Mouse (Mus musculus): Measurements from ENCODE around the gene Scel.

The Scel gene

DNA sequence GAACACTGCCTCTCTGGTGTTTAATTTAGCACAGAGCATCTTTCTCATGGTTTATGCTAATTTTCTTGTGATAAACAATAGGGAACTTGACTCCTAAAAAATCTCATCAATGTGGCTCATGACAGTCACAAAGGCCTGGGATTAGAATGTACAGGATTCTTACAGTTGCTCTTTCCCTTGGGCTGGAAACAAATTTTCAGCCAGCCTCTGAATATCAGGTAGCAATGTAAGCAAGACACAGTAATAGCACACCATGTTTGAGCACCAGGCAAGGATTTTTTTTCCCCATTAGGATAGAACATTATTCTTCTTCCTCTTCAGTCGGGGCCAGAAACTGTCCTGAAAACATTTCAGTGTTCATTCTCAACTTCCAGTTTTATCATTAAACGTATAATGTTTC is 55.3 kb downstream of the Scel start:
- in situ Hi-C loops (cut with MboI): no loop called here

DNA sequence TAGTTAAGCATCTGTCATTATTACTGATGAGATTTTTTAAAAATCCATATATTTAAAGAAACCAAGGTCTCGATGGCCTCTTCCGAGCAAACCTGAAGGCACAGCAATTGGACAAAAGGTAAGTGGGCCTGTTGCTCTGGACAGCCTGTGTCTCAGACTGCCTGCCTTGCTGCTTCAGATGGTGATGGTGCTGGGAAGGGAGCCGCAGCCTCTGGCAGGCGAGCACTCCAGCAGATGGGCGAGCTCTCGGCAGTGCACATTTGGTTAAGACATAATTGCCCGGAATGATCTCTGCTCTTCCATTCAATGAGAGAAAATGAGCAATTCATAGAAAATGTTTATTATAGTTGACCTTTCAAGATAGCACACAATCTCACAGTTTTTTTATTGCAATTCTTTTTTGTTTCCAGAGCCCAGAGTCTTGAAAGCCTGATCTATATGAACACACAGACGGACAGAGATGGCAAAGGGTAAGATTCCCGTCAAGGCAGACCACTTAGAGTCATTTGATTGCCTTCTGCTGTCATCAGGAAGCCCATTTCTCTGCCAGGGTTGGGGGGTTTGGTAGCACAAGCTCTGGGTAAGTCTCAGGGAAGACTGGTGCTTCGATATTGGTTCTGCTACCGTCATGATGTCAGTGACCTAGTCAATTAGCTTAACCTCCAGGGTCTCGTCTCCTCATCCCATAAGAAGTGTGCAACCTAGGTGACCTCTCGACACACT is 58.6 kb downstream of the Scel start:
- in situ Hi-C loops (cut with MboI): no loop called here

DNA sequence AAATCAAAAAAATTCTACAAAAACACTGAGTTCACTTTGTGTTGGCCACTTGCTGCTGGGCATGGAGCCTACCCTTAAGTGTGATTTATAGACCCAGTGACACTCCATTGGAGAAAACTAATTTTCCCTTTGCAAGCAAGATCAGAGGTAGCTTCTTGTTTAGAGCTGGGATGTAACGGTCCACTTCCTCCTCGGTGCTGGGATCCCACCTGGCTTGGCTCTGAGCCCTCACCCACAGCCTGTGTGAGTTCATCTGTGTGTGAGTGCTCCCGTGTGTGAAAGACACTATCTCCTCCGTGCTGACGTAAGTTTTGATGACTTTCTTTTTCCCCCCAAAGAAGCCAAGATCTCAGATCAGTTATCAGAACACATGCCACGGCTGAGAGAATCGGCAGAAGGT is 62.7 kb downstream of the Scel start:
- in situ Hi-C loops (cut with MboI): no loop called here

DNA sequence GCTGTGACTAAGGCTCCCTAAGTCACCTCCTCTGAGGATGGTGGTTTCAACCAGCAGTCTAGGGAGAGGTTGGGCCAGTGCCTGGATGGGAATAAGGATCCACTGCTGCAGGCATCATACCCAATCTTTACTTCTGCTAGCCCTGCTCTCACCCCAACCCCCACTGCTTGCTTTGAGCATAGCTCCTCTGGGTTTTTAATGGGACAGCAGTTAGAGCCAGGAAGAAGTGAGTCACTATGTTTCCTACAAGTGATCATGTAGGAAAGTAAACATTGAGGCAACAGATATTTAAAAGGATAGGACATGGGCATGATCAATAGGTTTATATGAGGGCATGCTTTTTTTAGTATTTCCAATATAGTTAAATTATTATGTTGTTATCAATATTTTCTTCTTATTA is 63.9 kb downstream of the Scel start:
- in situ Hi-C loops (cut with MboI): no loop called here

DNA sequence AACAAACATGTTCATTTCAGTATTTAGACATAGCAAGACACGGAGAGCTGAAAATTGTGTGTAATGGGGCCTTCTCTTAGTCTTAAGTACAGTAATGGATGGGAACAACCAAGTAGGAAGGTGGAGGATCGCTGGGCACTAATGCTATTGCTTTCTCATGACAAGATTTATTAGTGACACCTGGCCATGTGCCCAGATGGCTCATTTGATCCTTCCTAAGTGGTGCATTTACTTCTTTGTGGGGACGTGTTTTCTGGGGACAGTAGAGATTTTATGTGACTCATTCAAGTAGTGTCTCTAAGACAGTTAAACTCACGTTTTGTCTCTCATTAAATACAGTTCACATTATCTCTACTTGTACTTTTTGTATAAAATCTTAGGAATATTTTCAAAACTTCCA is 73.5 kb downstream of the Scel start:
- in situ Hi-C loops (cut with MboI): no loop called here

DNA sequence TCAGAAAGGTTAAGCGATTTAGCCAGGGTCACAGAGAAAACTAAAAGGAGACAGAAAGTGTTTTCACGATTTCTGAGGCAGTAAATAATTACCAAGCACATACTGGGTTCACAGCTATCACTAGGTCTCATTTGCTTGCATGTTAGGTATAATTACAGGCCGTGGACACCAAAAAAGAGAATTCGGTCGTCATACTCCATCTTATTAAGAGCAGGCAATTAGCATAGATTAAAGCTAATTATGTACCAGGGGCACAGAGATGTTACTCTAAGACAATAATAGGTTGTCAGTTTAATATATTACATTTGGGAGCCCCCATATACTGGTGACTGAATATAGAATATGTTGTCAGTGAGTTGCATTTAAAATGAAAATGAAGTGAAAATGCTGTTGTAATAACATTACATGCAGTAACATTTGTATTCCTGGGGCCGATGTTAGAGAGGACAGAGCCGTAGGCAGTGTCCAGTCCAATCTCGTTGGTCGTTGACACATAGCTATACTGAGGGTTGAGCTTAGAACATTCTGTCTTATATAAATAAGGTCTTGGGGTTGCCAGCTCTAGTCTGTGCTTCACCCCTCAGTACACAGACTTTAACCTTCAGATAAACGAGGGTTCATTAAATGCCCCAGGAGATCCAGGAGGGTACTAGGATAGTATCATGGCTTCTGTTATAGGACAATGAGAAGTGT is 74.2 kb downstream of the Scel start:
- in situ Hi-C loops (cut with MboI): no loop called here

DNA sequence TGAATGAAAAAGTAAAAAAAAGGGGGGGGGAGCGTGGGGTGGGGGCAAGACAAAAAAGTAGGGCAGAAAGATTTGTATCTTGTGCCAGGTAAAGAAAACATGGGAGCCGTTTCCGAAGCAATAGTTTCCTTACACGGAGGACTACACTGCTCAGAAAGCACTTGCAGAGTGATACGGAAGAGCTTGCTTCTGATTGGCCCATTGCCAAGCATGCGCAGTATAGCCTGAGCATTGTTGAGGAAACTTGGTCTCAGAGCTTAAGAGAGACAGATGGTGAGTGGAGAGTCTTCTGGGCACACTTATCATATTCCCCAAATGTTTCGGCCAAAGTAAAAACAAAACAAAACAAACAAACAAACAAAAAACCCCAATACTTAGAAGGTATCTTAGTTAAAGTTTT is 76.7 kb downstream of the Scel start:
- in situ Hi-C loops (cut with MboI): no loop called here

DNA sequence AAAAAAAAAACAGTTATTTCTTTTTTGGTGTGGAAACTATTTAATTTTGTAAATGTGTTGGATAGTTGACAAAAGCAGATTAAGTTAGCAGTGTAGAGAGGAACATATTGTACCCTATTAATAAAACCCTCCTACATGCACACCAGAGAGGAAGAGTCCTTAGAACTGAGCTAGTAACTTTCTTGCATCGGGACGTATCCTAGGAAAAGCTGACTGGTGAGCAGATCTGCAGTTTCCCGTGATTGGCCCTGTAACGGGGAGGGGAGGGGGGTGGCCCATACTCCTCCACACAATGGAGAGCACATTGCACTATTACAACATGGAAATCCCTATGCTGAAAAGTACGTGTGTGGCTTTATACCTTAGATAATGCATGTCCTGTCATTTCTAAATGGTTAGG is 82.7 kb downstream of the Scel start:
- in situ Hi-C loops (cut with MboI): no loop called here

DNA sequence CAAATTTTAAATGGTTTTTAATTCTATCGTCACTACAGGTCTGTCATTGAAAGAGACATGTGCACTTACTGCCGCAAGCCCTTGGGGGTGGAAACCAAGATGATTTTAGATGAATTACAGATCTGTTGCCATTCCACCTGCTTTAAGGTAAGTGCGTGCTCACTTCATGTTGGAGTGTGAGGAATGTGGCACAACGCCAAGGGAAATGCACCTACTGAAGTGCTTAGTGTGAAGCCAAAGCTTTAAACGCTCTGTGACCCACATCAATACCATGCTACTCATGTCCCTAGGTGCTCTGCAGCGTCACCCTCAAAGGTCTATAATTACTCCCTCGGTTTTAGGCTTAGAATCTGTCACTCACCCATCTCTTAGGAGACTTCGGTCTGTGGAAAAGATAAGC is 94.9 kb downstream of the Scel start:
- in situ Hi-C loops (cut with MboI): no loop called here

DNA sequence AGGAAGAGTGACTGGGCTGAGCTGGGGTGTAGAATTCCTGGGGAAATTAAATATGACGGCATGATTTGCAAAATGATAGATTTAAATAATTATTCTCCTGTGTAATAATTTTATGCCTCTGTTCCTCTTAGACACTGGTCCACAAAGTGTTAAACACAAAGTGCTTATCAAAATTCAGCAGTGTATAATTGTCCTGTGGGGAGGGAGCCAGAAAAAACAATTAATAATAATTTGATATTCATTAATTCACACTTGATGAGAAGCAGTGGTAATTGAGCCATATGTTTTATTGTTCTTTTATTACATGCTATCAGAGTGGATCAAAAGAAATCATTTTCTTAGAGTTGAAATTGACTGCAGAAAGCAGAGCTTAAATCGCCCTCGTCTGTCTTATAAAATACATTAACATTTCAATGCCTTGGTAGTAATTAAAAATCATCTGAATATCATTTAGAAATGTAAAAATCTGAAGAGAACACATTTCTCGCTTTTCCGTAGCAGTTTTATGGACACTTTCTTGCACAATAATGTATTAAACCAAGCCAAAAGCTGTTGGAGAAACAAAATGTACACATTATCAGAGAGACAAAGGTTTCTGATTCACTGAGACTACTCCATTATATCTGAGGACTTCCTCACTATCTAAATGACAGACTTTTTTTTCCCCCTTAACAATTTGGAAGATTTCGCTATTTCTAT is 100.6 kb downstream of the Scel start:
- in situ Hi-C loops (cut with MboI): no loop called here

DNA sequence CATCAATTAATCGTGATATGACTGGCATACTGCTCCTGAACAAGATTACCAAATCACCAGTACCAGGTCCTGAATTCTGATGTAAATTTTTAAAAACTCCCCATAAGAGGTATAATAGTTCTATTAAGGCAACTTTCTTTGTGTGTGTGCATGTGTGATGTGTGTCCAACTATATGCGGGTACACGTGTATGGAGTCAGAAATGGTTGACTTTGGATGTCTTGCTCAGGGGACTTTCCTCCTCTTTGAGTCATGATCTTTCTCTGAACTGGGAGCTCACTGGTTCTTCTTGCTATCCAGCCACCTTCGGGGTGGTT is 101.1 kb downstream of the Scel start:
- in situ Hi-C loops (cut with MboI): no loop called here

DNA sequence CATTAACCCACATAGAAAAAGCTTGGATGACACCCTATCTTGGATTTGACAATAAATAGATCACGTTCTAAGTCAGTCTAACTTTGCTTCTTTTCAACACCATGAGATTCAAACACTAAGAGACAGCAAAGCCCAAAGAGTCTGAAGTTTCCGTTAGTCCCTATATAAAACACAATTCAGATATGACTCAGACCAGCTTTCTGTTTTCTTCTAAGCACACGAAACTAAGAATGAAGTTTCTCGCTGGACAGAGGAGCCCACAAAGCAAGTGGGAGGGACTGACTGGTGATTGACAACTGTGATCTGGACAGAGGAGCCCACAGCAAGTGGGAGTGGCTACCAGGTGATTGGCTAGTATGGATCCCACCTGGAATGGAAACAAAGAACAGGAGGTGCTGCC is 106.6 kb downstream of the Scel start:
- in situ Hi-C loops (cut with MboI): no loop called here

DNA sequence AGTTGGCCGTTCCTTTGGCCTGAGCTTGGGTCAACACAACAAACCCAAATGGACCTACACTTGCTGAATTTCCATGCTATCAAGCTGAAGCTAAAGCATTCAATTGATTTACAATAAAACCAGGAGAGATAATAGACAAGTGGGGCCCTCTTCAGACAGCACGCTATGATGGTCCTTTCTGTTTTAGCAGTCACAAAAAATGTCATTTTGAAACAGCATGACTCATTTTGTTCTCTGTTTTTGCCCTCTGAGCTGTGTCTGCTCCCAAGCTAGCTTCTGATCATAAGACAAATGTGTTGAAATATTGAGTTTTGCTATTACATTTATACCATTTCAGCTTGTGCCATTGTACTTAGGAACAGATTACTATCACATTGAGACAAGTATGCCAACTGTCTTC is 108.1 kb downstream of the Scel start:
- in situ Hi-C loops (cut with MboI): no loop called here

DNA sequence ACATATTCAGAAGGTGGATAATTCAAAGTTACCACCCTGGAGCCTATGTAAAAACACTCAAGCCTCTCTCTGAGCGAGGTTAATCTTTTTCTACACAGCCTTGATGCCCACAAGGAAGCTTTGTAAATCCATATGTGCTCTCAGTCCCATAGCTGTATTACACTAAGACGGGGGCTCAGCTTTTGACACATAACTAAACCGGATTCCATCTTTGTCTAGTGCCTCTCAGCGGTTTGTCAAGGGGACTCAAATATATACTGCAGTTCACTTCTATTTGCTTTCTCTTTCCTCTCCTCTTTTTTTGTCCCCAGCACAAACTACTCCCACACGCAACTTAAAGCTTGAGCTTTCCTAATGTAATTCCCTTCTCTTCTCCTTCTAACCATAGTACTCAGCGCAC is 113.0 kb downstream of the Scel start:
- in situ Hi-C loops (cut with MboI): no loop called here

DNA sequence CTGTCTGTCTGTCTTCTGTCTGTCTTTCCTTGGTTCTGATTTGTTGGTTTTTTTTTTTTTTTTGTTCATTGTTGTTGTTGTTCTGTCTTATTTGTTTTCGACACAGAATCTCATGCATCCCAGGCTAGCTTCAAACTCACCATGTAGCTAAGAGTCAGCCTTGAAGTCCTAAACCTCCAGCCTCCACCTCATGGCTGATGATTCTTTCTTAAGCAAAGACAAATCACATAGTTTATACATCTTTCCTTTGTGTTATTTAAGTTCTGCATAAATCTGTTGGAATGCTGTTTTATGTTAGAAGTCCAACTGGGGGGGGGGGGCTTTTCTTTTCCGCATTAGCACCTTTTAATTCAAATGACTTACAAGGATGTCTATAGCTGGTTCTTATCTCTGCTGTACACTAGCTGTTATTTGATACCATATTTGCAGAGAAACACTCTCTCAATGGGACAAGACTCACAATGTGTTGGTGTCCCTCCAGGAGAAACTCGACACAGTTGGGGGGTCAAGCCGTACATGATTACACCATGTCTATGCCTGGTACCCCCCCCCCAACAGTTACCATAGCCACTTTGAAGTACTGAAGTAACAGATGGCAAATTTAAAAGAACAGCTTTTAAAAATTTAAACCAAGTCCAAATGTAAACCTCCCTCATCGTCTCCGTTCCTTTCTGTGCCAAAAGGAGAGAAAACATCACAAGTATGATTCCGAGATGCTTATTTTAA is 116.7 kb downstream of the Scel start:
- in situ Hi-C loops (cut with MboI): no loop called here

DNA sequence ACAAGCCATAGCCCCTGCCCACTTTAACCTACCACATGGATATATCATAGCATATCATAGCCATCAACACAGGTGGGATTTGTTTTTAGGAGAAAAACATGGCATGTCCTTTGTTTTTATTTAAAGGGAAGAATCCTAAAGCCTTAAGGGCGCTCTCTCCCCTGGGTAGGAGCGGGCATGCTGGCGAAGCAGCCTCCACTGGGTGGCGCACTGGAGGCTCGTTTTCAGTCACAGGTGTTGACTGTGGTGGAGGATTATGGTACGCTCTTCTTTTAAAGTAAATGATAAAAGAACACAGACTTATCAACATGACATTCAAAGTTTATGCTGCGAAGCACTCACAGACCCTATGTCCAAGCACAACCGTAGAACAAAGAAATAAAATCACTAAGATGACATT is 117.4 kb downstream of the Scel start:
- in situ Hi-C loops (cut with MboI): no loop called here

DNA sequence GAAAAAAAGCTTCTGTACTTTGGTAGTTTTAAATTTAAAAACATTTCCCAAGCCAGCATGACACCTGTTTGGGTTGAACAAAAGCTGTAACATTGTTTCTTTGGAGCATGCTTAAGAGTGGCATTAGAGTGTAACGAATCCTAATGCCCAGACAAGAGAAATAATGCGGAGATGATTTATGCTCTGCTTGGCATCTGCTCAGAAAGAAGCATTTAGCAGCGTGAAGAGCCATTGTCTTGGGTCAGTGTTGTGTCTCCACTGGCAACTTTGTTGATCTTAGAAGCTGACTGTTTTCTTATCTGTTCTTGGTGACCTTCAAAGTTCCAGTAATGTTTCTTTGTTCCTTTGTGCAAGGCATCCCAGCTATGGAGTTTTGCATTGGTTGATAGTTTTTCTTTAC is 130.8 kb downstream of the Scel start:
- in situ Hi-C loops (cut with MboI): no loop called here

DNA sequence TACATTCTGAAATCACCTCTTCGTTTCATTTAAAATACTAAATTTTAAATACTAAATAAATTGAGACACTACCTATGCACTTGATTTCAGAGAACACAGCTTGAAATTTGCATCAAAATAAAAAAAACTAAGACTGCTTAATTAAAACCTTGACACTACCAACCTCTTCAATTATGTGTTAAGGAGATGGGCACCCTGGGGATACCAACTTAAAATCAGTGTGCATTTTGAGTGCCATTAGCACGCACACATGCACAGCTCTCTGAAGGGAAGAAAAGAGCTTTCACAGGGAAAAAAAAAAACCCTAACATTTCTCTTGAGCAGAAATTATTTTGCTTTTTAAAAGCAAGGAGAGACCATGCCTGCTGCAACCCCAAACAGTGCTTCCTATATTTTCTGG is 134.8 kb downstream of the Scel start:
- in situ Hi-C loops (cut with MboI): no loop called here

DNA sequence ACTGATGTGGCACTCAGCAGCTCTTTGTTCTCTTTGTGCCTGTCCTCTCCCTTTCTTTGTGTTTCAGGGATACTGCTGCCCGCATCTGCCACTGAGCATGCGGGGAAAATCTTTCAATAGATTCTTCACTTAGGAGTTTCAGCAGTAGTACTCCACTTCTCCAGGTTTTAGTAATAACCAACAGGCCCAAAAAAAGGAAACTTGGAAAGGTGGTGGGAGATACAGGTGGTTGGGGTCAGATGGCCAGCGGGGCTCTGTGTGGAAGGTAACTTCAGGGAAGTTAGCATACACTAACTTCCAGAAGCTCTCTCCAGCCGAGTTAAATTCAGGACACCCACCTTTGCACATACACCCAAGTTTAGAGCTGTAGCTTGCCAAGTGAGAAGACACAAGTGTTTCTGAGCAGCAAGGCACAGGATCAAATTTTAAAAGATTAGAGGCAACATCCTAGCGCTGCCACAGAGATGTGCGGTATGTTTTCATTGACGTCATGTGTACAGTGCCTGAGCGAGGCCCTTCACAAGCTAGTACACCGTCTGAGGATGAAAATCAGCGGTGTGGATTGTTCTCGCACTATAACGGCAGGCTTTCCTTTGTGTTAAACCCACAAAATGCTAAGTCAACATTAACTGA is 135.6 kb downstream of the Scel start:
- in situ Hi-C loops (cut with MboI): no loop called here

DNA sequence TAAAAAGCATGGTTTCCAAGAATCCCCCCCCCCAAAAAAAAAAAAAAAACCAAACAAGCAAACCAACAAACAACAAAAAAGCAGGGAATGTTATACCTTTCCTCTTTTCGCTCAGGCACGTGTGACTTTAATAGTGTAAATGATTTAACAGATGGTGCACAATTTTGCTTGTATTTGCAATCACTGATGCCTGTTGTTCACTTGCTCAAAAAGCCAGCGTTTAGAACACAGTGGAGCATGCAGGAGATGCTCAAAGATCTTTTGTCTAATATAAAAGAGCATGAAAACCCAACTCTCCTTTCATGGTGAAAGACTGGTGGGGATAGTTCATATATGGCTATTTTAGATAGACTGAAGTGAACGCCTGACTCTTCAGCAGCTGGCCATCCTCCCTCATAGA is 136.2 kb downstream of the Scel start:
- in situ Hi-C loops (cut with MboI): no loop called here

DNA sequence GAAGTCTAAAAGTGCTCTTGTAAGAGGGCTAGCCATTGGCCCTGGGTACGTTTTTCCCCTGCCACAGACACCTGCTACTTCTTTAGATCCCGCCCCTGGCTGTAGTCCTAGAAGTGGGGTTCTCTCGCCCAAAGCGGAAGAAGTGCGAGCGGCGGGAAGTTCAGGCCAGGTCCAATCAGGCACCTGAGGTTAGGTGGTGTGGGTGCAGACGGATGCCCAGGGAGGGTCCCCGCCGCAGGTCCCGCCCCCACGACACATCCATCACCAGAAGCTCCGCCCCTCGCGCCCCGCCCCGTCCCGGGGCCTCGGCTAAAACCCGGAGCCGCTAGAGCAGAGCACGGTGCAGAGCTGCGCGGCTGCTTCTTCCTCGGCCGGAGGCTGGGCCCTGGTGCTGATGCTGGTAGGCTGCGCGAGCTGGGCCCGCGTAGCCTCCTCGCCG is 136.8 kb downstream of the Scel start, which contains the start of gene Slain1:
Gene Slain1 (plus strand): TSS at position 333 of the 439 bp plus-strand sequence.
- in situ Hi-C loops (cut with MboI): no loop called here

All from mature B cell (primary cell).